Mouse (Mus musculus) forebrain, embryonic 13.5 days (tissue): Measurements from ENCODE around the gene Tmem53. TPM values are rescaled to one million over a fixed set of nuclear protein-coding genes. Genes with fewer than 3 reads are reported as not detected.

Source experiments
- ATAC-seq: fragments of 200-750 bp; cut with Nextera tagmentation; 2 replicates; pipeline ENCODE4 v1.8.0; 2017
- H3K27ac ChIP-seq: fragments of 300-500 bp; sonication (generic); 2 replicates; pipeline ENCODE4 v1.5.1; 2015; ENCODE audit warnings: inconsistent platforms, mild to moderate bottlenecking, moderate library complexity
- H3K27me3 ChIP-seq: fragments of 300-500 bp; sonication (generic); 2 replicates; pipeline ENCODE4 v1.6.1; 2015; ENCODE audit warnings: mild to moderate bottlenecking, inconsistent platforms
- H3K36me3 ChIP-seq: fragments of 300-500 bp; sonication (generic); 2 replicates; pipeline ENCODE4 v1.6.1; 2015; ENCODE audit warnings: mild to moderate bottlenecking, inconsistent platforms; ENCODE audit not compliant: poor library complexity, severe bottlenecking
- H3K4me1 ChIP-seq: fragments of 300-500 bp; sonication (generic); 2 replicates; pipeline ENCODE4 v1.6.1; 2015; ENCODE audit warnings: inconsistent platforms
- H3K4me2 ChIP-seq: fragments of 300-500 bp; sonication (generic); 2 replicates; pipeline ENCODE4 v1.6.1; 2015; ENCODE audit warnings: inconsistent platforms, mild to moderate bottlenecking, moderate library complexity
- H3K4me3 ChIP-seq: fragments of 300-500 bp; sonication (generic); 2 replicates; pipeline ENCODE4 v1.5.1; 2015; ENCODE audit warnings: mild to moderate bottlenecking, inconsistent platforms
- H3K9ac ChIP-seq: fragments of 300-500 bp; sonication (generic); 2 replicates; pipeline ENCODE4 v1.6.1; 2015; ENCODE audit warnings: mild to moderate bottlenecking, inconsistent platforms
- H3K9me3 ChIP-seq: fragments of 300-500 bp; sonication (generic); replicated peaks from 2 replicates; pipeline ENCODE4 v1.6.1; 2016; ENCODE audit warnings: inconsistent platforms
- WGBS: fragments of 180-500 bp; shearing (Covaris S2); methylation state at CpG from one replicate; pipeline ENCODE4 v1.1.7; 2015; 5-methylcytosine and 5-hydroxymethylcytosine counted together
- polyA plus RNA-seq: library from polyadenylated mRNA; unstranded; fragments of >200 nt; fragmentation: Nextera tagmentation; extraction: Ambion mirVana; gene quantifications from 2 replicates; pipeline ENCODE4 v1.2.1, GENCODE M21; 2015

Gene Tmem53
- 6.7 and 6.9 TPM in 2 replicates for polyA plus RNA-seq

GRCm38 (mm10) chr4:117251801-117252316, at the start of gene Tmem53, which contains the start of gene Armh1:
Gene Tmem53, plus strand, starts transcription at chr4:117251951.
Gene Armh1, minus strand, starts transcription at chr4:117252125.
- H3K36me3 ChIP-seq, result no peaks in the 10 kb centered on the region
- under 1% methylated on average over 39 of the region's 43 CpGs for WGBS
- peak; percentile 98 for ATAC-seq
- no peaks in the 10 kb centered on the region for H3K9me3 ChIP-seq
- peak within 1 kb of the TSS; percentile 62 for H3K4me2 ChIP-seq
- no peaks in the 10 kb centered on the region for H3K27me3 ChIP-seq
- peak within 1 kb of the TSS; percentile 62 for H3K9ac ChIP-seq
- peak within 1 kb of the TSS; percentile 66 for H3K4me3 ChIP-seq
- peaks cover 28% of the 10 kb centered on the region; the same call in 1 of the 2 replicates for H3K4me1 ChIP-seq
- H3K27ac ChIP-seq, result peak within 1 kb of the TSS; percentile 51

DNA sequence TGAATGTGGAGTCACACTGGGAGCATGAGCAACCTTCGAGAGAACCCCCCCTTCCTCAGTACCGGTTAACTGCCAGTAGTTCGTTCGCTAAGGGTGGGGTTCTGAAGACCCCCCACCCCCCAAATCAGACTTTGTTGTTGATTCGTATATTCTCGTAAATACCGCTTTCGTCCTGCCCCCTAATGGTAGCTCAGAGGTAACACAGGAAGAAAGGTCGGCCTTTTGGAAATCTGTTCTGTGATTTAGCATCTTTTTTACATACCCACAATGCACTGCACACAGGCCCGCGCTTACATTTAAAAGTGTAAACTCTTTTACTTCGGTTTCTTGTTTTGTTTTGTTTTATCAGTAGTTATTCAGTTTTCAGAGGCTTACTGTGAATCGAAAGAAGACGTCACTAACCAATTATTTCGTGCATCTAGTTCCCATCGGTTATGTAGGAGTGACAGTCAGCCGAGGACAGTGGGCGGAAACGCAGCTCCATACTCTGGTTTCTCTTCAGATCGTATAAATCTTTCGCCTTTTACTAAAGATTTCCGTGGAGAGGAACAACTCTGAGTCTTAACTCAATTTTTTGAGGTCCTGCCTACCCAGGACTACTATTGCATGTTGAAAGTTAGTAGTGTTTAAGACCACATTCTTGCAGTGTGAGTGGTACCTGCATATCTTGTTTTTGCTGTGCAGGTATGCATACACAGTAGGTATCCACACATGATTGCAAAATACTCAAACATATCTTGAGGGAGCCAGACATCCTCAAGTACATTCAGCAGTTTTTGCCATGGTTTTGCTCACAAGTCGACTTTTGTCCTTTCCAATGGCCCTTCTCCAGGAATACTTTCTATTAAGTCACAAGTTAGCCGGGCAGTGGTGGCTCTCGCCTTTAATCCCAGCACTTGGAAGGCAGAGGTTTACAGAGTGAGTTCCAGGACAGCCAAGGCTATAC, 49.4 kb upstream of the Tmem53 start:
- Histone ChIP-seq H3K27ac (peak overlapping the region; percentile 36; the same call in 1 of the 2 replicates), H3K4me2 (peak overlapping the region; percentile 54), H3K9ac (peak overlapping the region; percentile 51), H3K9me3 (no peaks in the 10 kb centered on the region), H3K4me3 (peak overlapping the region; percentile 32), H3K36me3 (no peaks in the 10 kb centered on the region), H3K4me1 (0 out of 2 replicates have a peak, but pooled peaks cover 4% of the 10 kb centered on the region), H3K27me3 (no peaks in the 10 kb centered on the region)
- ATAC-seq, result peak; percentile 67
- WGBS, result 2% methylated on average over 25 of the region's 25 CpGs

GRCm38 (mm10) chr4:117202992-117203354, 48.8 kb upstream of the Tmem53 start:
- Histone ChIP-seq H3K4me3 (no peak overlapping the region), H3K27me3 (no peaks in the 10 kb centered on the region), H3K9me3 (no peaks in the 10 kb centered on the region), H3K4me2 (peak overlapping the region; percentile 54; the same call in 1 of the 2 replicates), H3K27ac (no peak overlapping the region), H3K4me1 (0 out of 2 replicates have a peak, but pooled peaks cover 4% of the 10 kb centered on the region), H3K9ac (no peak overlapping the region), H3K36me3 (no peaks in the 10 kb centered on the region)
- 67% methylated on average over 4 of the region's 4 CpGs for WGBS
- ATAC-seq, result no peak

DNA sequence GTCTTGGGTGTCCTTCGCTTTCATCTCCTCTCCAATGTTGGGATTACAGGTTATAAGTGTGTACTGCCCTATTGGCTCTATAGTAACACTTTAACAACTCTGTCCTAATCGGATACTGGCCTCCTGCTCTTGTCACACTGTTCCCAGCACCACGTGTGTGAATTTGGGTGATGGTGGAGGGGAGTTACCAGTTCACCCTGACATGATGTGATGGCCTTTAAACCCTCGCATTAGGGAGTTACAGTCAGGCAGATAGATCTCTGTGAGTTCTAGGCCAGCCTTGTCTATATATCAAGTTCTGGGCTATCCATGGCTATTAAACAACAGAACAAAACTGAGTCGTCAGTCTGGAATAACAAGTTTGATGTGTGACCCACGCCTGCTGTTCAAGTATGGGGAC, 42.2 kb upstream of the Tmem53 start:
- H3K27ac ChIP-seq, result no peak overlapping the region
- ATAC-seq, result no peak
- H3K4me2 ChIP-seq, result no peak overlapping the region
- no peaks in the 10 kb centered on the region for H3K27me3 ChIP-seq
- no peaks in the 10 kb centered on the region for H3K9me3 ChIP-seq
- no peak overlapping the region for H3K9ac ChIP-seq
- WGBS, result 78% methylated on average over 6 of the region's 6 CpGs
- H3K4me1 ChIP-seq, result no peaks in the 10 kb centered on the region
- H3K36me3 ChIP-seq, result no peaks in the 10 kb centered on the region
- no peak overlapping the region for H3K4me3 ChIP-seq

GRCm38 (mm10) chr4:117210147-117211074, 41.3 kb upstream of the Tmem53 start:
- Histone ChIP-seq H3K4me2 (no peak overlapping the region), H3K9ac (no peak overlapping the region)

GRCm38 (mm10) chr4:117214250-117214649, 37.5 kb upstream of the Tmem53 start:
- 76% methylated on average over 6 of the region's 6 CpGs for WGBS

More at GRCm38 (mm10) chr4:117210147-117211074, 41.3 kb upstream of the Tmem53 start:
- Histone ChIP-seq H3K27me3 (no peaks in the 10 kb centered on the region), H3K27ac (no peak overlapping the region), H3K4me1 (no peaks in the 10 kb centered on the region), H3K4me3 (no peak overlapping the region), H3K9me3 (no peaks in the 10 kb centered on the region), H3K36me3 (no peaks in the 10 kb centered on the region)
- 2% methylated on average over 20 of the region's 20 CpGs for WGBS
- ATAC-seq, result 0 out of 2 replicates have a peak, but pooled peaks have one; percentile 41

DNA sequence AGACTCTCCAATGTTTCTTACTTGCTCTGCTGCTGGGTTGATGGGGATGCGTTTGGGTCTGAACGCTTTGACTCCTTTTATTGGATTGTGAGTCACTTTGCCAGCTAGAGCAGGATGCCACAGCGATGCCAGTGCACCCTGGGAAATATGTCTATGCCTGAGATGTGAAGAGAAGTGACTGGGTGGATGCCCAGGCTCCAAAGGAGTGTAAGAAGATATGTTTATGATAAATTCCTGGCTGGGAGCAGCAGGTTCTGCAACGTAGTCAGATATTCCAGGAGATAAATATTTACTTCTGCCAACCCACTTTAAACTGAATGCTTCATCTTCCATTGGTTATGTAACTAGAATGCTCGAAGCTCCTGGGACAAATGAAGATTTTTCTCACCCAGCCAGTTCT, 34.7 kb upstream of the Tmem53 start:
- no peak overlapping the region for H3K9ac ChIP-seq
- H3K27me3 ChIP-seq, result no peaks in the 10 kb centered on the region
- H3K36me3 ChIP-seq, result no peaks in the 10 kb centered on the region
- H3K4me1 ChIP-seq, result no peaks in the 10 kb centered on the region
- 0 out of 2 replicates have a peak overlapping the region, but pooled peaks have one; percentile 19 for H3K27ac ChIP-seq
- WGBS, result 72% methylated on average over 5 of the region's 5 CpGs
- no peaks in the 10 kb centered on the region for H3K9me3 ChIP-seq
- ATAC-seq, result no peak
- H3K4me2 ChIP-seq, result no peak overlapping the region
- no peak overlapping the region for H3K4me3 ChIP-seq

More at GRCm38 (mm10) chr4:117214250-117214649, 37.5 kb upstream of the Tmem53 start:
- ATAC-seq, result no peak
- Histone ChIP-seq H3K9me3 (no peaks in the 10 kb centered on the region), H3K27ac (no peak overlapping the region), H3K4me2 (no peak overlapping the region), H3K4me3 (no peak overlapping the region), H3K4me1 (no peaks in the 10 kb centered on the region), H3K9ac (no peak overlapping the region), H3K27me3 (no peaks in the 10 kb centered on the region), H3K36me3 (no peaks in the 10 kb centered on the region)

- Histone ChIP-seq H3K4me2 (no peak overlapping the region), H3K9ac (no peak overlapping the region), H3K4me1 (no peaks in the 10 kb centered on the region), H3K4me3 (no peak overlapping the region), H3K36me3 (no peaks in the 10 kb centered on the region), H3K27ac (no peak overlapping the region), H3K9me3 (no peaks in the 10 kb centered on the region), H3K27me3 (no peaks in the 10 kb centered on the region)
- ATAC-seq, result peak; percentile 13; the same call in 1 of the 2 replicates
- 40% methylated on average over 10 of the region's 10 CpGs for WGBS
Measured at GRCm38 (mm10) chr4:117218517-117219219, 33.1 kb upstream of the Tmem53 start.

DNA sequence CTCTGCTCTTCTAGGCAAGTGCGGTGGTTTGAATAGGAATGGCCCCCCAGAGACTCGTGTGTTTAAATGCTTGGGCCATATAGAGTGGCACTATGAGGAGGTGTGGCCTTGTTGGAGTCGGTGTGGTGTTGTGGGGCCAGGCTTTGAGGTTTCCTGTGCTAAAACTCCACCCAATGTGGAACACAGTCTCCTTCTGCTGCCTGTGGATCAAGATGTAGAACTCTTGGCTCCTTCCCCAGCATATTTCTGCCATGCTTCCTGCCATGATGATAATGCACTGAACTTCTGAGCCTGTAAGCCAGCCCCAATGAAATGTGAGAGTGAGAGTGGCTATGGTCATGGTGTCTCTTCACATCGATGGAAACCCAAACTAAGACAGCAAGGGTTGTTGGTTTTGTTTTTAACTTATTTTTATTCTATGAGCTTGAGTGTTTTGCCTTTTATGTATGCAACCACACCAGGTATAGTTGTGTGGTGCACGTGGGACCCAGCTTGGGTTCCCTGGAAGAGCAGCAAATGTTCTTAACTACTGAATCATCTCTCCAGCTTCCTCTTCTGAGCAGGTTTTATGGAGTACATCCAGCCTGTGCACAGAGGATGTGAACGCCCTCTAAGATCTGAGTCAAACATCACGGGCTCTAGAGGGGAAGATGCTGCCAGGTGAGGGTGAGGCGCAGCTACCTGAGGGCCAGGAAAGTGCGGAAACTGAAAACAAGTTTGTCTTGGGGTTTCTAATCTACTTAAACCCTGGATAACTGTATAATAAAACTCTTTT, 30.8 kb upstream of the Tmem53 start:
- Histone ChIP-seq H3K36me3 (no peaks in the 10 kb centered on the region), H3K4me3 (no peak overlapping the region), H3K27me3 (no peaks in the 10 kb centered on the region), H3K4me2 (no peak overlapping the region), H3K9ac (no peak overlapping the region), H3K27ac (no peak overlapping the region), H3K4me1 (no peaks in the 10 kb centered on the region), H3K9me3 (no peaks in the 10 kb centered on the region)
- 81% methylated on average over 9 of the region's 9 CpGs for WGBS
- no peak for ATAC-seq

DNA sequence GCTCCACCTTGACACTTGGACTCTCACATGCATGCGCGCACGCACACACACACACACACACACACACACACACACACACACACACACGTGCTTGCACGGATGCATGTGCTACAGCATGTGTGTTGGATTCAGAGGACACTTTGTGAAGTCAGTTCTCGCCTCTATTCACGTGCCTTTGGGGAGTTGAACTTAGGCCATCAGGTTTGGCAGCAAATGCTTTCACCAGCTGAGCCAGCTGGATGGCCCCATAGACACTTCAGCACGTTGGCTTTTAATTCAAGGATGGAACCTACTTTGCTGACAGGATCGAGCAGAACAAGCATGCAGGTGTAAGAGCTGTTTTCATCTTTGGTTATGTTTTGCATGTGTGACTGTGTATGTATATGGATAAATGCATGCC, 29.9 kb upstream of the Tmem53 start:
- Histone ChIP-seq H3K4me1 (no peaks in the 10 kb centered on the region), H3K4me3 (no peak overlapping the region), H3K27ac (no peak overlapping the region), H3K9me3 (no peaks in the 10 kb centered on the region), H3K4me2 (no peak overlapping the region), H3K9ac (no peak overlapping the region), H3K36me3 (no peaks in the 10 kb centered on the region), H3K27me3 (no peaks in the 10 kb centered on the region)
- no peak for ATAC-seq
- WGBS, result 83% methylated on average over 9 of the region's 9 CpGs
